Mouse (Mus musculus) embryonic facial prominence, embryonic 11.5 days (tissue): Measurements from ENCODE around the gene Sult6b1. TPM values are rescaled to one million over a fixed set of nuclear protein-coding genes. Genes with fewer than 3 reads are reported as not detected.

Experiments
- polyA plus RNA-seq: library from polyadenylated mRNA; unstranded; fragments of >200 nt; fragmentation: Nextera tagmentation; extraction: Ambion mirVana; gene quantifications from 2 replicates; pipeline ENCODE4 v1.2.1, GENCODE M21; 2014

Sult6b1 gene
- polyA plus RNA-seq, 1 experiment from 2014 or later, result 0.45 TPM

Other genes with a start within 250 kb of the Sult6b1 start
- 5.8 TPM in 2 replicates for gene Strn, start 169.8 kb downstream of the Sult6b1 start, polyA plus RNA-seq
- gene Heatr5b, start 71.6 kb downstream of the Sult6b1 start, polyA plus RNA-seq, result 13.0 and 14.2 TPM in 2 replicates
- 38.7 and 39.5 TPM in 2 replicates for gene Gpatch11, start 71.4 kb downstream of the Sult6b1 start, polyA plus RNA-seq
- 6.4 and 7.1 TPM in 2 replicates for gene Eif2ak2, start 24.4 kb downstream of the Sult6b1 start, polyA plus RNA-seq
- gene Cebpzos, start 9.5 kb upstream of the Sult6b1 start, polyA plus RNA-seq, result 106 and 123 TPM in 2 replicates
- 57.6 and 69.3 TPM in 2 replicates for gene Cebpz, start 30.1 kb upstream of the Sult6b1 start, polyA plus RNA-seq
- 58.2 and 62.5 TPM in 2 replicates for gene Ndufaf7, start 30.1 kb upstream of the Sult6b1 start, polyA plus RNA-seq
- gene Prkd3, start 113.8 kb upstream of the Sult6b1 start, polyA plus RNA-seq, result 53.9 and 58.7 TPM in 2 replicates
- 7.3 and 8.4 TPM in 2 replicates for gene Qpct, start 144.9 kb upstream of the Sult6b1 start, polyA plus RNA-seq